Mouse (Mus musculus) brain, embryonic 14.5 days (tissue): Measurements from ENCODE around the gene Golm1.
"Not testable (repeated sequence)": the region's sequence is repeated elsewhere in the genome, so short reads cannot be mapped to it uniquely, and the experiment has no call there.

Experiments
- CTCF ChIP-seq: fragments of 200-500 bp; IDR thresholded peaks from 2 replicates; pipeline ENCODE4 v1.5.1; 2012; ENCODE audit warnings: inconsistent platforms, mild to moderate bottlenecking, moderate library complexity, borderline replicate concordance; ENCODE audit not compliant: insufficient read depth, insufficient read length; ENCODE audit errors: extremely low read depth
- POLR2A ChIP-seq: fragments of 200-500 bp; IDR thresholded peaks from 2 replicates; pipeline ENCODE4 v1.6.1; 2012; ENCODE audit warnings: mild to moderate bottlenecking, inconsistent platforms, borderline replicate concordance; ENCODE audit not compliant: poor library complexity, insufficient read depth, insufficient read length, severe bottlenecking; ENCODE audit errors: extremely low read depth

DNA sequence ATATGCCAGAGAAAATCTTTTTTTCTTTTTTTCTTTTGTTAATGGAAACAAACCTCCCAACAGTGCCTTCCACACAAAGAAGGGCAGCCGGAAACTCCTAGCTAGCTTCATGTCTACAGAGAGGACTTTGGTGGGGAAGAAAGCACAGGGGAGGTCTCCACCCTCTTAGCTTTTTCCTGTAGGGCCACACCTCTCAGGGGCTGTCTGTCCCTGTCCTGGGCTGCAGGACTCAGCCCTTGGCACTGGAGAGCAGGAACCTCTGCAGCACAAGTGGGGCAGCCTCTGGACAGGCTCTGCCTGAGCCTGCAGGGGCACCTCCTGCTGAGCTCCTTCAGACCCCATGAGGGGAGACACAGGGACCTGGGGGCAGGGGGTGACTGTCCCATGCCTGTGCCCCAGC is 24.5 kb upstream of the Golm1 start:
- TF ChIP-seq CTCF, POLR2A: not testable (repeated sequence)
